ENCODE assay signal across 18 mouse cellular contexts in genomic region chr13:5895851-5896250, GRCm38 (mm10).
"Had no signal": no experiment of that assay in that cellular context is flagged by ENCODE, and none has a peak within 500 bp of the region (broad histone marks: within the 10 kb centered on the region; RNA-seq: fewer than 3 reads in every experiment).

No protein-coding gene starts in this region.

- H3K36me3 ChIP-seq: kidney, embryonic 15.5 days; limb, embryonic 12.5 days; limb, embryonic 15.5 days; midbrain, embryonic 12.5 days; midbrain, embryonic 15.5 days had no signal

- DNase-seq: kidney, adult 11 months; kidney, adult 8-10 months; kidney, postnatal 14 days; layer of hippocampus, adult 9-11 months; liver, postnatal 0 days; lung, postnatal 14 days; lung, postnatal 4 days; thymus, adult 18-20 months; thymus, postnatal 36 days had no signal

- H3K27me3 ChIP-seq: kidney, embryonic 15.5 days; limb, embryonic 12.5 days; limb, embryonic 15.5 days; midbrain, embryonic 12.5 days had no signal

- H3K9me3 ChIP-seq: kidney, embryonic 15.5 days; limb, embryonic 12.5 days; limb, embryonic 15.5 days; midbrain, embryonic 12.5 days; midbrain, embryonic 15.5 days had no signal

- H3K4me3 ChIP-seq: kidney, embryonic 15.5 days; layer of hippocampus, adult 2 months; limb, embryonic 12.5 days; limb, embryonic 15.5 days; midbrain, embryonic 12.5 days; midbrain, embryonic 15.5 days; myocyte had no signal

- H3K4me1 ChIP-seq: limb, embryonic 12.5 days; limb, embryonic 15.5 days; midbrain, embryonic 12.5 days; midbrain, embryonic 15.5 days had no signal

- H3K27ac ChIP-seq: kidney, embryonic 15.5 days; layer of hippocampus, adult 2 months; limb, embryonic 12.5 days; limb, embryonic 15.5 days; liver, embryonic 14.5 days; midbrain, embryonic 12.5 days; midbrain, embryonic 15.5 days had no signal

- H3K4me2 ChIP-seq: kidney, embryonic 15.5 days; limb, embryonic 12.5 days; limb, embryonic 15.5 days; liver, embryonic 11.5 days; midbrain, embryonic 12.5 days; midbrain, embryonic 15.5 days had no signal

- H3K9ac ChIP-seq: kidney, embryonic 15.5 days; limb, embryonic 12.5 days; limb, embryonic 15.5 days; liver, embryonic 14.5 days; liver, postnatal 0 days; midbrain, embryonic 12.5 days; midbrain, embryonic 15.5 days had no signal

- ATAC-seq: liver, postnatal 0 days; midbrain, embryonic 15.5 days had no signal
